Mouse (Mus musculus) CD4-positive naive resting alpha-beta T cell, adult 76 days (primary cell): ENCODE data around the gene Cish. TPM values are rescaled to one million over a fixed set of nuclear protein-coding genes. Genes with fewer than 3 reads are reported as not detected.

Experiments
- total RNA-seq: library from RNA; stranded (reverse); gene quantifications from one replicate; pipeline ENCODE4 v1.2.4, GENCODE M21; 2023

Cish gene
- total RNA-seq = 22.7 TPM

DNA sequence AAGGTAGTCTGAATTCAATTTTAAA, at the start of gene Cish:
Gene Cish, plus strand, starts transcription at position 11 of the 25 bp plus-strand sequence.

DNA sequence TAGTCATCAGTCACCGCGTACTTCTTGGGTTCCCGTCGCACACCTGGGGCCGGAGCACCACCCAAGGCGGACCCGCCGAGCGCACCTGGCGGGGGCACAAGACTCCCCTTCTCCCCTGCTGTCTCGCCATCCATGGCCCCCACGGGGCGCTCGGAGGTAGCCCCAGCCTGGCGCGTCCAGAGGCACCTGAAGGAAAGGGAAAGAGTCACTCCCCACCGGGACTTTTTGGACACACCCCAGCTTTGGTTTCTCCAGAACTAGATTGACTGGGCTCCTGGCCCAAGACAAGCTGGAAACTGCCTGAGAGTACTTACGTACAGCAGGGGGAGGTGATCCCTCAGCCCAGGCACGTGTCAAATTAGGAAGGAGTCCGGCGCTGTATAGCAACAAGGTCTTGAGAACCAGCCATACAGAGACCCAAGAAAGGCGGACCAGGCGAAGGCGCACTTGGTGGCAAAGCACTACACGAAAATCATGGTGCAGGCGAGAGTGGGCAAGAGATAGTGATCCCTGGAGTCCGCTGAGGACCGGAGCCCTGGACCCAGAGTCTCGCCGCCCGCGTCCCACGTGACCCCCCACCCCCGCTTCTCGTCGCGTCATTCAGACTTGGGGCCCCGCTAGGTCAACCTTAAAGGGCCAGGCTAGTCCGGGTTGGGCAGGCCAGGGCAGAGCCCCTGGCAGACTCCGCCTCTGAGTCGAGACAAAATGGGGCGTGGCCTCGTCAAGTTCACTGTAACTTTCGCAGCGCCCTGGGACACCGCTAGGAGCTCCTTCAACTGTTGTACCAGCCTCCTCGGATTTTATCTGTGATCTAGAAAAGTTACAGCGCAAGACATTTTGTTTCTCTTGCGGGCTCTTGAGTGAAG, 6.4 kb upstream of the Cish start, which contains the start of gene Mapkapk3:
Gene Mapkapk3, minus strand, starts transcription at position 667 of the 866 bp plus-strand sequence.

GRCm38 (mm10) chr9:107338172-107338883, 42.5 kb downstream of the Cish start, which contains the start of gene Hemk1:
Gene Hemk1, minus strand, starts transcription at chr9:107338350.

DNA sequence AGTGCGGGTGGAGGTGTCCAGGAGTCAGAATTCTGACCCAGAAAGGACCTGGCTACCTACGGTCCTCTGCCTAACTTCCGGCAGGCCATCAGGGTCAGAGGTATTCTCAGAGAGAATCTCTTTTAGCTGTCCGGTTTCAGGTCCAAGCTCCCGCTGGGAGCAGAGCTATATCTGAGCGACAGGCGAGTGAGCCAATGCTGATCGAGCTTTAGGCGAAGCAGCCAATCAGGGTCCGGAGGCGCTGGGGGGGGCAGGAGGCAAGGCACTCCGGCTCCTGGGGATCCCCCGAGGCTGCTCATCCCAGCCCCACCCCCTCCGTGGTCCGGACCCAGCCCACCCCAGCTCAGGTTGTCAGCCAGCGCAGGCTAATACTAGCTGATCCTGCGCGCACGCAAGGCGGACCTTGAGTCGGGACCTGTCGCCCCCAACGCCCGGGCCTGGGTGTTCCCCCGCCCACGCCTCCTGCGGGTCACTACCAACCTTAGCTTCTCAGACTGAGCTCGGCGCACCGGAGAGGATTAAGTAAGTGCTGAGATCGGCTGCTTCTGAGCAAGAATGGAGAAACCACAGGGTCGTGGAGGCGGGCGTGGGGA, 44.5 kb downstream of the Cish start, which contains the start of gene 6430571L13Rik:
Gene 6430571L13Rik, plus strand, starts transcription at position 336 of the 593 bp plus-strand sequence.

Other genes with a start within 250 kb of the Cish start
- gene Dock3, start 64.1 kb upstream of the Cish start, total RNA-seq = not detected
- 52.7 TPM for gene Mapkapk3, start 6.1 kb upstream of the Cish start, total RNA-seq
- gene Hemk1, start 42.3 kb downstream of the Cish start, total RNA-seq = 7.8 TPM
- 0.41 TPM for gene 6430571L13Rik, start 44.6 kb downstream of the Cish start, total RNA-seq
- gene Cacna2d2, start 103.6 kb downstream of the Cish start, total RNA-seq = 0.70 TPM
- gene Tmem115, start 237.9 kb downstream of the Cish start, total RNA-seq = 24.4 TPM
- gene Cyb561d2, start 246.2 kb downstream of the Cish start, total RNA-seq = 16.0 TPM
- 18.9 TPM for gene Nprl2, start 246.2 kb downstream of the Cish start, total RNA-seq